Mouse (Mus musculus) megakaryocyte-erythroid progenitor cell, adult 5-6 weeks (primary cell): ENCODE results near the gene Kng1. TPM values are rescaled to one million over a fixed set of nuclear protein-coding genes. Genes with fewer than 3 reads are reported as not detected.
"Not testable (repeated sequence)": the region's sequence is repeated elsewhere in the genome, so short reads cannot be mapped to it uniquely, and the experiment has no call there.

ENCODE experiments used
- ATAC-seq: replicated peaks from 2 replicates; pipeline ENCODE4 v1.8.0; 2016; ENCODE audit warnings: mild to moderate bottlenecking, inconsistent platforms; ENCODE audit not compliant: severe bottlenecking, poor library complexity, low FRiP score, low TSS enrichment
- total RNA-seq, 2 experiments: library from RNA; stranded (forward) in 1 of 2; stranded (reverse) in 1 of 2; fragments of 200-1000, 215-1000 nt in 1 of 2; fragments of >200 nt in 1 of 2; fragmentation: Nextera tagmentation in 1 of 2; gene quantifications; 2 replicates each; pipeline ENCODE4 v1.2.3; 2014 to 2017

Kng1 gene
- total RNA-seq (2014; fragmentation: Nextera tagmentation): not detected in 2 replicates
- not detected in 2 replicates for total RNA-seq (2017)

- not testable (repeated sequence) for ATAC-seq
Measured at GRCm38 (mm10) chr16:23057668-23058447, at the start of gene Kng1. Gene Kng1, plus strand, starts transcription at chr16:23057865.

GRCm38 (mm10) chr16:23013786-23014185, 43.9 kb upstream of the Kng1 start:
- ATAC-seq: not testable (repeated sequence)

GRCm38 (mm10) chr16:23014645-23015044, 43.0 kb upstream of the Kng1 start:
- ATAC-seq: not testable (repeated sequence)

GRCm38 (mm10) chr16:23020571-23020970, 37.1 kb upstream of the Kng1 start:
- ATAC-seq: not testable (repeated sequence)

GRCm38 (mm10) chr16:23025111-23025510, 32.6 kb upstream of the Kng1 start:
- no peak for ATAC-seq

- no peak for ATAC-seq
Measured at GRCm38 (mm10) chr16:23026582-23026981, 31.1 kb upstream of the Kng1 start.

GRCm38 (mm10) chr16:23027341-23027740, 30.3 kb upstream of the Kng1 start:
- not testable (repeated sequence) for ATAC-seq

- not testable (repeated sequence) for ATAC-seq
Measured at GRCm38 (mm10) chr16:23028966-23029600, 28.6 kb upstream of the Kng1 start, which contains the start of gene Kng2. Gene Kng2, minus strand, starts transcription at chr16:23029482.

GRCm38 (mm10) chr16:23030673-23031435, 26.8 kb upstream of the Kng1 start:
- ATAC-seq: no peak

- ATAC-seq: no peak
Measured at GRCm38 (mm10) chr16:23033673-23034072, 24.0 kb upstream of the Kng1 start.

- ATAC-seq: no peak
Measured at GRCm38 (mm10) chr16:23037744-23038143, 19.9 kb upstream of the Kng1 start.

- no peak for ATAC-seq
Measured at GRCm38 (mm10) chr16:23039281-23039680, 18.4 kb upstream of the Kng1 start.

GRCm38 (mm10) chr16:23040876-23041275, 16.8 kb upstream of the Kng1 start:
- ATAC-seq: no peak

GRCm38 (mm10) chr16:23046319-23046718, 11.3 kb upstream of the Kng1 start:
- no peak for ATAC-seq

GRCm38 (mm10) chr16:23059630-23060029, 2.0 kb downstream of the Kng1 start:
- not testable (repeated sequence) for ATAC-seq

- not testable (repeated sequence) for ATAC-seq
Measured at GRCm38 (mm10) chr16:23060781-23061325, 3.2 kb downstream of the Kng1 start.

GRCm38 (mm10) chr16:23077516-23077915, 19.9 kb downstream of the Kng1 start:
- ATAC-seq: not testable (repeated sequence)

- ATAC-seq: not testable (repeated sequence)
Measured at GRCm38 (mm10) chr16:23087159-23087558, 29.5 kb downstream of the Kng1 start.

GRCm38 (mm10) chr16:23087712-23088111, 30.0 kb downstream of the Kng1 start:
- not testable (repeated sequence) for ATAC-seq

- not testable (repeated sequence) for ATAC-seq
Measured at GRCm38 (mm10) chr16:23088491-23088890, 30.8 kb downstream of the Kng1 start.
